Mouse (Mus musculus): ENCODE measurements around the gene Pank1.

- no peak for TF ChIP-seq ETS1 (conservative IDR thresholded peaks at IDR 0.05; ENCODE audit: low read depth, low read length)
- no peak for TF ChIP-seq NELFE (IDR thresholded peaks at IDR 0.05; ENCODE audit: low read depth, low read length)
- no peak for TF ChIP-seq ZNF384 (IDR thresholded peaks at IDR 0.05; ENCODE audit: low read depth, low read length)
- TF ChIP-seq CTCF (conservative IDR thresholded peaks at IDR 0.05 in 1 of 2, IDR thresholded peaks at IDR 0.05 in 1 of 2; ENCODE audit: low read depth in 2 of 2, low read length in 2 of 2): no peak
- TF ChIP-seq POLR2A (IDR thresholded peaks at IDR 0.05; ENCODE audit: low read depth, low read length): no peak
- no peak for TF ChIP-seq TCF12 (IDR thresholded peaks at IDR 0.05; ENCODE audit: low read depth, low read length)
- no peak for TF ChIP-seq GABPA (IDR thresholded peaks at IDR 0.05; ENCODE audit: insufficient replicate concordance, low read depth, low read length)
- no peak for TF ChIP-seq MEF2A (IDR thresholded peaks at IDR 0.05; ENCODE audit: borderline replicate concordance, low read depth, low read length)
- no peak for TF ChIP-seq EP300 (IDR thresholded peaks at IDR 0.05; ENCODE audit: low read length)
- TF ChIP-seq USF1 (IDR thresholded peaks at IDR 0.05; ENCODE audit: low read depth, low read length): no peak
- no peak for TF ChIP-seq SMC3 (IDR thresholded peaks at IDR 0.05; ENCODE audit: low read depth, low read length)
- TF ChIP-seq HCFC1 (IDR thresholded peaks at IDR 0.05; ENCODE audit: low read depth, low read length): no peak
- no peak for TF ChIP-seq NRF1 (IDR thresholded peaks at IDR 0.05; ENCODE audit: low read depth, low read length)
- TF ChIP-seq CHD2 (IDR thresholded peaks at IDR 0.05; ENCODE audit: low read length): no peak
Measured at GRCm38 (mm10) chr19:34920066-34920465, 40.8 kb upstream of the Pank1 start.

Measured in CH12.LX (cell line).